Mouse (Mus musculus) liver, postnatal 0 days (tissue): ENCODE measurements around the gene Lrmda. TPM values are rescaled to one million over a fixed set of nuclear protein-coding genes. Genes with fewer than 3 reads are reported as not detected.

Source experiments
- ATAC-seq: fragments of 200-750 bp; cut with Nextera tagmentation; 2 replicates; pipeline ENCODE4 v1.8.0; 2017; ENCODE audit warnings: mild to moderate bottlenecking, moderate library complexity
- DNase-seq: peaks from one replicate; pipeline ENCODE4 v3.0.0-alpha.2; 2016
- H3K27ac ChIP-seq: fragments of 300-500 bp; sonication (generic); 2 replicates; pipeline ENCODE4 v1.5.1; 2014; ENCODE audit warnings: antibody characterized with exemption, moderate library complexity, mild to moderate bottlenecking, low read depth
- H3K27me3 ChIP-seq: fragments of 300-500 bp; sonication (generic); 2 replicates; pipeline ENCODE4 v1.6.1; 2014; ENCODE audit warnings: low read length, control low read depth, mixed read lengths; ENCODE audit not compliant: insufficient read depth
- H3K36me3 ChIP-seq: fragments of 300-500 bp; sonication (generic); replicated peaks from 2 replicates; pipeline ENCODE4 v1.6.1; 2014; ENCODE audit warnings: mild to moderate bottlenecking, control low read depth, low read length, moderate library complexity, mixed read lengths; ENCODE audit not compliant: insufficient read depth
- H3K4me1 ChIP-seq: fragments of 300-500 bp; sonication (generic); 2 replicates; pipeline ENCODE4 v1.6.1; 2014; ENCODE audit warnings: antibody characterized with exemption, mild to moderate bottlenecking, control low read depth; ENCODE audit not compliant: insufficient read depth
- H3K4me2 ChIP-seq: fragments of 300-500 bp; sonication (generic); 2 replicates; pipeline ENCODE4 v1.6.1; 2014; ENCODE audit warnings: low read depth, mild to moderate bottlenecking, low read length, moderate library complexity, mixed read lengths
- H3K4me3 ChIP-seq: fragments of 300-500 bp; sonication (generic); 2 replicates; pipeline ENCODE4 v1.5.1; 2014; ENCODE audit warnings: low read depth, low read length
- H3K9ac ChIP-seq: fragments of 300-500 bp; sonication (generic); replicated peaks from 2 replicates; pipeline ENCODE4 v1.6.1; 2014; ENCODE audit warnings: mild to moderate bottlenecking, moderate library complexity
- H3K9me3 ChIP-seq: fragments of 300-500 bp; sonication (generic); 2 replicates; pipeline ENCODE4 v1.6.1; 2016; ENCODE audit warnings: mild to moderate bottlenecking, control low read depth, low read length, mixed read lengths
- CTCF ChIP-seq: sonication (generic); IDR thresholded peaks from 2 replicates; pipeline ENCODE4 v1.5.1; 2016; ENCODE audit warnings: antibody characterized with exemption, low read depth
- EP300 ChIP-seq: IDR thresholded peaks from 2 replicates; pipeline ENCODE4 v1.6.1; 2016; ENCODE audit warnings: antibody characterized with exemption, low read depth, mild to moderate bottlenecking
- WGBS: fragments of 180-500 bp; shearing (Covaris S2); extraction: QIAGEN DNeasy Blood & Tissue Kit; methylation state at CpG from one replicate; pipeline ENCODE4 v1.1.7; 2014; ENCODE audit not compliant: insufficient replicate concordance; 5-methylcytosine and 5-hydroxymethylcytosine counted together
- polyA plus RNA-seq: library from polyadenylated mRNA; unstranded; fragments of >200 nt; fragmentation: Nextera tagmentation; extraction: Ambion mirVana; gene quantifications from 2 replicates; pipeline ENCODE4 v1.2.1, GENCODE M21; 2015

The Lrmda gene
- polyA plus RNA-seq, 1 experiment from 2014 or later, result 0.28 TPM

- no peaks in the 10 kb centered on the region for H3K36me3 ChIP-seq
- TF ChIP-seq EP300 (no peak), CTCF (no peak)
- no peak overlapping the region for H3K4me3 ChIP-seq
- H3K9ac ChIP-seq, result no peak overlapping the region
- no peaks in the 10 kb centered on the region for H3K4me1 ChIP-seq
- no peaks in the 10 kb centered on the region for H3K27me3 ChIP-seq
- 70% methylated on average over 5 of the region's 5 CpGs for WGBS
- ATAC-seq (no peak), DNase-seq (no peak)
- no peak overlapping the region for H3K27ac ChIP-seq
- no peaks in the 10 kb centered on the region for H3K9me3 ChIP-seq
- no peak overlapping the region for H3K4me2 ChIP-seq
Observed at GRCm38 (mm10) chr14:22968705-22969104, 949.2 kb downstream of the Lrmda start.

- H3K9me3 ChIP-seq, result peaks cover 1% of the 10 kb centered on the region; the same call in 1 of the 2 replicates
- DNase-seq (no peak), ATAC-seq (no peak)
- TF ChIP-seq CTCF (no peak), EP300 (no peak)
- no peak overlapping the region for H3K4me2 ChIP-seq
- WGBS, result 51% methylated on average over 2 of the region's 2 CpGs
- H3K4me3 ChIP-seq, result no peak overlapping the region
- no peak overlapping the region for H3K9ac ChIP-seq
- H3K4me1 ChIP-seq, result no peaks in the 10 kb centered on the region
- H3K27ac ChIP-seq, result no peak overlapping the region
- H3K36me3 ChIP-seq, result no peaks in the 10 kb centered on the region
- no peaks in the 10 kb centered on the region for H3K27me3 ChIP-seq
Observed at GRCm38 (mm10) chr14:22986736-22987135, 967.2 kb downstream of the Lrmda start.

- peaks cover 3% of the 10 kb centered on the region; the same call in 1 of the 2 replicates for H3K9me3 ChIP-seq
- H3K4me1 ChIP-seq, result no peaks in the 10 kb centered on the region
- ATAC-seq (no peak), DNase-seq (no peak)
- no peaks in the 10 kb centered on the region for H3K27me3 ChIP-seq
- H3K4me2 ChIP-seq, result no peak overlapping the region
- no peak for TF ChIP-seq CTCF
- TF ChIP-seq EP300, result no peak; the same call in 1 of the 2 replicates
- WGBS, result 75% methylated on average over 3 of the region's 3 CpGs
- no peaks in the 10 kb centered on the region for H3K36me3 ChIP-seq
- H3K9ac ChIP-seq, result no peak overlapping the region
- H3K4me3 ChIP-seq, result no peak overlapping the region
- no peak overlapping the region for H3K27ac ChIP-seq
Observed at GRCm38 (mm10) chr14:22988090-22988669, 968.7 kb downstream of the Lrmda start.

GRCm38 (mm10) chr14:22995184-22995935 lies 975.8 kb downstream of the Lrmda start:
- DNase-seq (no peak), ATAC-seq (no peak)
- H3K27ac ChIP-seq, result no peak overlapping the region

GRCm38 (mm10) chr14:22998906-22999305 lies 979.4 kb downstream of the Lrmda start:
- Histone ChIP-seq H3K4me2 (no peak overlapping the region), H3K4me3 (no peak overlapping the region), H3K27me3 (no peaks in the 10 kb centered on the region), H3K9ac (no peak overlapping the region), H3K9me3 (no peaks in the 10 kb centered on the region), H3K36me3 (no peaks in the 10 kb centered on the region), H3K4me1 (no peaks in the 10 kb centered on the region), H3K27ac (no peak overlapping the region)
- WGBS, result 78% methylated on average over 3 of the region's 3 CpGs
- DNase-seq, result no peak
- no peak for ATAC-seq
- no peak for TF ChIP-seq CTCF
- TF ChIP-seq EP300, result no peak

More at GRCm38 (mm10) chr14:22995184-22995935, 975.8 kb downstream of the Lrmda start:
- no peak for TF ChIP-seq EP300
- TF ChIP-seq CTCF, result no peak
- WGBS, result 70% methylated on average over 8 of the region's 8 CpGs
- Histone ChIP-seq H3K4me3 (no peak overlapping the region), H3K9me3 (peaks cover 3% of the 10 kb centered on the region; the same call in 1 of the 2 replicates), H3K27me3 (no peaks in the 10 kb centered on the region), H3K9ac (no peak overlapping the region), H3K36me3 (no peaks in the 10 kb centered on the region), H3K4me2 (no peak overlapping the region), H3K4me1 (no peaks in the 10 kb centered on the region)

- H3K9me3 ChIP-seq, result no peaks in the 10 kb centered on the region
- no peak overlapping the region for H3K4me2 ChIP-seq
- DNase-seq (no peak), ATAC-seq (no peak)
- H3K9ac ChIP-seq, result no peak overlapping the region
- no peak for TF ChIP-seq CTCF
- TF ChIP-seq EP300, result no peak
- no peak overlapping the region for H3K27ac ChIP-seq
- H3K27me3 ChIP-seq, result no peaks in the 10 kb centered on the region
- H3K36me3 ChIP-seq, result no peaks in the 10 kb centered on the region
- no peaks in the 10 kb centered on the region for H3K4me1 ChIP-seq
- no peak overlapping the region for H3K4me3 ChIP-seq
- WGBS, result 68% methylated on average over 1 of the region's 1 CpGs
Observed at GRCm38 (mm10) chr14:23011989-23012388, 992.5 kb downstream of the Lrmda start.
